ENCODE assay signal across 9 mouse cellular contexts in the genomic region with DNA sequence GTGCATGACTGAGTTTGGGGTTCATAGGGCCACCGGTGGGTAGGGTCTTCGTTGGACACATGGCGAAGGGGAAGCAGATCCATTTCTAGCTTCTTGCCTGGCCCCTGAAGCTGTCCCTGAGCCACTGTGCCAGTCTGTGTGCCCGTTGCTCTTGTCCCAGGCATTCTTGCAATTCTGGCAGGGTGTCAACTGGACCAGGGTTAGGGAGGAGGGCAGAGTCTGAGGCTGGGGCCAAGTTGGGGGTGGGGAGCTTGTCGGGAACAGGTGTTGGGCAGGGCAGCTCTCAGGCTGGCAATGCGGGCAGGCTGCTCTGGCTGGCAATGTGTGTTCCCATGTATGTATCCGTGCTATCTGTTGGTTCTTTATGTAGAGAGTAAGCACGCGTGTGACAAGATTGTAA. TPM values are rescaled to one million over a fixed set of nuclear protein-coding genes. Genes with fewer than 3 reads are reported as not detected.
DNase-seq lines count a peak whose midpoint lies in the region; ATAC-seq lines count a peak whose summit lies in the region.
"Had no signal": no experiment of that assay in that cellular context is flagged by ENCODE, and none has a peak within 500 bp of the region (broad histone marks: within the 10 kb centered on the region; RNA-seq: fewer than 3 reads in every experiment).

No protein-coding gene starts in this region.

- H3K9ac ChIP-seq in limb, embryonic 15.5 days: no peak overlapping the region
- H3K9ac ChIP-seq in heart, embryonic 16.5 days (ENCODE audit: low read length): no peak overlapping the region

- H3K4me3 ChIP-seq in limb, embryonic 15.5 days: no peak overlapping the region
- no peak overlapping the region for H3K4me3 ChIP-seq in limb, embryonic 10.5 days
- no peak overlapping the region for H3K4me3 ChIP-seq in heart, embryonic 16.5 days (ENCODE audit: low read length)

- no peak for ATAC-seq in limb, embryonic 15.5 days (ENCODE audit: insufficient number of reproducible peaks, low FRiP score, low TSS enrichment, low read depth)
- peak; percentile 28; the same call in 1 of the 2 replicates for ATAC-seq in heart, embryonic 16.5 days (replicated peaks; ENCODE audit: extremely low read depth, insufficient read depth, low FRiP score)
- ATAC-seq in granulocyte monocyte progenitor cell, adult 5-6 weeks (replicated peaks; ENCODE audit: poor library complexity, severe bottlenecking): no peak
- ATAC-seq: Patski had no signal

- 0 out of 2 replicates have a peak overlapping the region, but pooled peaks have one; percentile 22 for H3K27ac ChIP-seq in limb, embryonic 15.5 days
- no peak overlapping the region for H3K27ac ChIP-seq in limb, embryonic 10.5 days
- H3K27ac ChIP-seq in heart, embryonic 16.5 days (ENCODE audit: low read length): no peak overlapping the region

- 73% methylated on average over 9 of the region's 9 CpGs for WGBS in limb, embryonic 15.5 days
- WGBS in limb, embryonic 10.5 days: 85% methylated on average over 9 of the region's 9 CpGs
- whole genome bisulfite sequencing in heart, embryonic 16.5 days: 70% methylated on average over 9 of the region's 9 CpGs

- H3K36me3 ChIP-seq in limb, embryonic 15.5 days: no peaks in the 10 kb centered on the region
- no peaks in the 10 kb centered on the region for H3K36me3 ChIP-seq in limb, embryonic 10.5 days
- H3K36me3 ChIP-seq in heart, embryonic 16.5 days (ENCODE audit: control insufficient read depth, insufficient read depth): no peaks in the 10 kb centered on the region

- no peak for DNase-seq in limb, embryonic 10.5 days (ENCODE audit: low spot score)
- peak; percentile 91 to 97 for DNase-seq in cerebellum, adult 18-20 months
- DNase-seq in lung, postnatal 36 days: peak; percentile 87
- no peak for DNase-seq in thymus, postnatal 4 days
- DNase-seq in left cerebral cortex, adult 9 months (ENCODE audit: low spot score in 2 of 2): no peak

- no peak overlapping the region for H3K4me2 ChIP-seq in limb, embryonic 15.5 days
- no peak overlapping the region for H3K4me2 ChIP-seq in heart, embryonic 16.5 days (ENCODE audit: low read depth, low read length)

- H3K27me3 ChIP-seq in limb, embryonic 15.5 days: peaks cover 32% of the 10 kb centered on the region
- H3K27me3 ChIP-seq in limb, embryonic 10.5 days (ENCODE audit: low read depth, poor library complexity, severe bottlenecking): peaks cover 41% of the 10 kb centered on the region
- H3K27me3 ChIP-seq in heart, embryonic 16.5 days (ENCODE audit: control insufficient read depth, insufficient read depth, low read length): peaks cover 17% of the 10 kb centered on the region
- H3K27me3 ChIP-seq: Patski had no signal

- H3K9me3 ChIP-seq in limb, embryonic 15.5 days: no peaks in the 10 kb centered on the region
- no peaks in the 10 kb centered on the region for H3K9me3 ChIP-seq in limb, embryonic 10.5 days (replicated peaks)
- no peaks in the 10 kb centered on the region for H3K9me3 ChIP-seq in heart, embryonic 16.5 days (replicated peaks; ENCODE audit: control insufficient read depth, low read length)

- H3K4me1 ChIP-seq in limb, embryonic 15.5 days: peaks cover 17% of the 10 kb centered on the region
- peaks cover 11% of the 10 kb centered on the region for H3K4me1 ChIP-seq in limb, embryonic 10.5 days
- H3K4me1 ChIP-seq in heart, embryonic 16.5 days (ENCODE audit: control insufficient read depth, insufficient read depth, low read length): peaks cover 10% of the 10 kb centered on the region

RNA-seq across cellular contexts. Expression of a gene that starts 4.8 kb away (rescaled TPM):
- polyA plus RNA-seq in limb, embryonic 15.5 days (2015; fragmentation: Nextera tagmentation; extraction: Ambion mirVana): 11.8 and 27.8 TPM in 2 replicates
- polyA plus RNA-seq in limb, embryonic 10.5 days (2016; fragmentation: Nextera tagmentation; extraction: Ambion mirVana): 0.15 and 0.24 TPM in 2 replicates
- polyA plus RNA-seq in heart, embryonic 16.5 days (2015; fragmentation: Nextera tagmentation; extraction: Ambion mirVana): 10.3 and 11.9 TPM in 2 replicates
- total RNA-seq in granulocyte monocyte progenitor cell, adult 5-6 weeks (2014; fragmentation: Nextera tagmentation): not detected in 2 replicates
- not detected in 2 replicates for total RNA-seq in granulocyte monocyte progenitor cell, adult 5-6 weeks (2017)

RNA-seq across cellular contexts. Expression of a gene that starts 14.6 kb away (rescaled TPM):
- polyA plus RNA-seq in limb, embryonic 15.5 days (2015; fragmentation: Nextera tagmentation; extraction: Ambion mirVana): 225 and 234 TPM in 2 replicates
- polyA plus RNA-seq in limb, embryonic 10.5 days (2016; fragmentation: Nextera tagmentation; extraction: Ambion mirVana): 168 and 182 TPM in 2 replicates
- 224 and 225 TPM in 2 replicates for polyA plus RNA-seq in heart, embryonic 16.5 days (2015; fragmentation: Nextera tagmentation; extraction: Ambion mirVana)
- total RNA-seq in granulocyte monocyte progenitor cell, adult 5-6 weeks (2014; fragmentation: Nextera tagmentation): 124 and 140 TPM in 2 replicates
- 71.3 and 86.4 TPM in 2 replicates for total RNA-seq in granulocyte monocyte progenitor cell, adult 5-6 weeks (2017)

RNA-seq across cellular contexts. Expression of a gene that starts 15.8 kb away (rescaled TPM):
- polyA plus RNA-seq in limb, embryonic 15.5 days (2015; fragmentation: Nextera tagmentation; extraction: Ambion mirVana): 13.6 and 16.8 TPM in 2 replicates
- 9.2 and 10.2 TPM in 2 replicates for polyA plus RNA-seq in limb, embryonic 10.5 days (2016; fragmentation: Nextera tagmentation; extraction: Ambion mirVana)
- 13.0 and 14.6 TPM in 2 replicates for polyA plus RNA-seq in heart, embryonic 16.5 days (2015; fragmentation: Nextera tagmentation; extraction: Ambion mirVana)
- total RNA-seq in granulocyte monocyte progenitor cell, adult 5-6 weeks (2014; fragmentation: Nextera tagmentation): 2.0 and 9.5 TPM in 2 replicates
- 2.4 TPM in 1 of 2 replicates, not detected in the other for total RNA-seq in granulocyte monocyte progenitor cell, adult 5-6 weeks (2017)

RNA-seq across cellular contexts. Expression of a gene that starts 22.3 kb away (rescaled TPM):
- polyA plus RNA-seq in limb, embryonic 15.5 days (2015; fragmentation: Nextera tagmentation; extraction: Ambion mirVana): 0.24 and 0.32 TPM in 2 replicates
- 0.11 TPM in 1 of 2 replicates, not detected in the other for polyA plus RNA-seq in limb, embryonic 10.5 days (2016; fragmentation: Nextera tagmentation; extraction: Ambion mirVana)
- polyA plus RNA-seq in heart, embryonic 16.5 days (2015; fragmentation: Nextera tagmentation; extraction: Ambion mirVana): 0.67 TPM in 1 of 2 replicates, not detected in the other
- not detected in 2 replicates for total RNA-seq in granulocyte monocyte progenitor cell, adult 5-6 weeks (2014; fragmentation: Nextera tagmentation)
- total RNA-seq in granulocyte monocyte progenitor cell, adult 5-6 weeks (2017): not detected in 2 replicates

RNA-seq across cellular contexts. Expression of a gene that starts 37.7 kb away (rescaled TPM):
- 1,128 and 1,135 TPM in 2 replicates for polyA plus RNA-seq in limb, embryonic 15.5 days (2015; fragmentation: Nextera tagmentation; extraction: Ambion mirVana)
- polyA plus RNA-seq in limb, embryonic 10.5 days (2016; fragmentation: Nextera tagmentation; extraction: Ambion mirVana): 430 and 439 TPM in 2 replicates
- 402 and 430 TPM in 2 replicates for polyA plus RNA-seq in heart, embryonic 16.5 days (2015; fragmentation: Nextera tagmentation; extraction: Ambion mirVana)
- total RNA-seq in granulocyte monocyte progenitor cell, adult 5-6 weeks (2014; fragmentation: Nextera tagmentation): 139 and 203 TPM in 2 replicates
- total RNA-seq in granulocyte monocyte progenitor cell, adult 5-6 weeks (2017): 123 and 185 TPM in 2 replicates

Comparison
In these comparisons a context has a peak if more than half of its experiments do, and no peak if none do; other contexts are left out.
1. DNase-seq: peak in cerebellum, adult 18-20 months (2 of 2) and lung, postnatal 36 days (single experiment); none in limb, embryonic 10.5 days (single experiment), thymus, postnatal 4 days (single experiment) and left cerebral cortex, adult 9 months (0 of 2).